Mouse (Mus musculus) neural tube, embryonic 14.5 days (tissue): ENCODE measurements at regions not wholly inside any gene's neighbourhood (a gene's known extent, or its start where the extent isn't known, plus 50 kb on each side); places are given as distances from the start of the nearest gene placed in this dataset.

ENCODE experiments used
- ATAC-seq: fragments of 200-750 bp; cut with Nextera tagmentation; 2 replicates; pipeline ENCODE4 v1.8.0; 2017; ENCODE audit warnings: low read depth, mild to moderate bottlenecking, moderate TSS enrichment, moderate library complexity
- H3K27ac ChIP-seq: fragments of 300-500 bp; sonication (generic); 2 replicates; pipeline ENCODE4 v1.5.1; 2014; ENCODE audit warnings: low read depth, mild to moderate bottlenecking, control low read depth, low read length, moderate library complexity, mixed read lengths
- H3K27me3 ChIP-seq: fragments of 300-500 bp; sonication (generic); 2 replicates; pipeline ENCODE4 v1.6.1; 2014; ENCODE audit warnings: low read length; ENCODE audit not compliant: control insufficient read depth, insufficient read depth
- H3K36me3 ChIP-seq: fragments of 300-500 bp; sonication (generic); 2 replicates; pipeline ENCODE4 v1.6.1; 2014; ENCODE audit warnings: low read length, mixed read lengths; ENCODE audit not compliant: control insufficient read depth, insufficient read depth
- H3K4me1 ChIP-seq: fragments of 300-500 bp; sonication (generic); 2 replicates; pipeline ENCODE4 v1.6.1; 2014; ENCODE audit warnings: low read length; ENCODE audit not compliant: control insufficient read depth, insufficient read depth
- H3K4me2 ChIP-seq: fragments of 300-500 bp; sonication (generic); 2 replicates; pipeline ENCODE4 v1.6.1; 2014; ENCODE audit warnings: mild to moderate bottlenecking, low read depth, low read length, control low read depth
- H3K4me3 ChIP-seq: fragments of 300-500 bp; sonication (generic); 2 replicates; pipeline ENCODE4 v1.5.1; 2014; ENCODE audit warnings: low read depth, low read length, control low read depth, mixed read lengths
- H3K9ac ChIP-seq: fragments of 300-500 bp; sonication (generic); replicated peaks from 2 replicates; pipeline ENCODE4 v1.6.1; 2014; ENCODE audit warnings: low read depth, mild to moderate bottlenecking, control low read depth, low read length, mixed read lengths
- H3K9me3 ChIP-seq: fragments of 300-500 bp; sonication (generic); 2 replicates; pipeline ENCODE4 v1.6.1; 2016; ENCODE audit warnings: low read length; ENCODE audit not compliant: control insufficient read depth
- WGBS: fragments of 180-500 bp; shearing (Covaris S2); extraction: QIAGEN DNeasy Blood & Tissue Kit; methylation state at CpG from one replicate; pipeline ENCODE4 v1.1.7; 2014; 5-methylcytosine and 5-hydroxymethylcytosine counted together

DNA sequence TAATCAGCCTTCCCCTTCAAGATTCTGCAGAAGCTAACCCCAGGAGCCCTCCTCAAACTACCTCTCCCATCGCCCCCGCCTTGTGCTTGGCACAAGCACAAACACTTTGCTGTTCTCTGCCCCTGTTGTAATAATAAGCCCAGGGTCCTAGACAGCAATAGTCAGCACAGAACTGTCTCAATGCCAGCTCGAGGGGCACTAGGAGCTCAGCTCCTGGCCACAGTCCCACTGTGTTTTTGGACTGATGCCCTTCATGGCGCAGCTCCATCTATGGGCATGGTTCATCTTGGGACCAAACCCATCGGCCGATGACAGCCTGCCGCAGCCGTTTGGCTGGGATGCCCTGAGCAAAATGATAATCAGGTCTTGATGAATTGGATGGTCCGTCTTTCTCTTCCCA, 165.5 kb upstream of the Egflam start:
- H3K27me3 ChIP-seq, result no peaks in the 10 kb centered on the region
- ATAC-seq, result peak; percentile 84
- H3K9ac ChIP-seq, result no peak overlapping the region
- WGBS, result 71% methylated on average over 9 of the region's 9 CpGs
- H3K4me2 ChIP-seq, result no peak overlapping the region
- no peak overlapping the region for H3K4me3 ChIP-seq
- H3K27ac ChIP-seq, result no peak overlapping the region
- H3K4me1 ChIP-seq, result no peaks in the 10 kb centered on the region
- no peaks in the 10 kb centered on the region for H3K9me3 ChIP-seq
- no peaks in the 10 kb centered on the region for H3K36me3 ChIP-seq

DNA sequence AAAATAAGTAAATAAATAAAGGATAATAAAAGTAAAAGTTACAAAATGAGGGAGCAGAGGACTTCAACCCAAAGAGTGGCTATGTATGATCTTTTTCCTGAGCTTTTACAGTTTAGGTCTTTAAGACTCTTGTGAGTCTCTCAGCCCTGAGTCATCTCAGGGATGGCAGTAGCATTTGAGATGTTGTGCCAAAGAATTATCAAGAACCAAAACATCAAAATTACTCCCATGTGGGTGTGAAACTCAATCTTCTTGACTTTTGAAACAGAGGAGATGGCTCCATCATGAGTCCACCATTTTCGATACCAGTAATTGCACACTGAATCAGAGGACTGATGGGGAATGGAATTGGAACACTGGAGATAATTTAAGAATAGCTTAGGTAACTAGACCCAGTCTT, 174.0 kb upstream of the Egflam start:
- 91% methylated on average over 1 of the region's 1 CpGs for WGBS
- Histone ChIP-seq H3K4me2 (no peak overlapping the region), H3K27ac (no peak overlapping the region), H3K27me3 (no peaks in the 10 kb centered on the region), H3K36me3 (no peaks in the 10 kb centered on the region), H3K9me3 (no peaks in the 10 kb centered on the region), H3K4me3 (no peak overlapping the region), H3K9ac (no peak overlapping the region), H3K4me1 (no peaks in the 10 kb centered on the region)
- ATAC-seq, result no peak

DNA sequence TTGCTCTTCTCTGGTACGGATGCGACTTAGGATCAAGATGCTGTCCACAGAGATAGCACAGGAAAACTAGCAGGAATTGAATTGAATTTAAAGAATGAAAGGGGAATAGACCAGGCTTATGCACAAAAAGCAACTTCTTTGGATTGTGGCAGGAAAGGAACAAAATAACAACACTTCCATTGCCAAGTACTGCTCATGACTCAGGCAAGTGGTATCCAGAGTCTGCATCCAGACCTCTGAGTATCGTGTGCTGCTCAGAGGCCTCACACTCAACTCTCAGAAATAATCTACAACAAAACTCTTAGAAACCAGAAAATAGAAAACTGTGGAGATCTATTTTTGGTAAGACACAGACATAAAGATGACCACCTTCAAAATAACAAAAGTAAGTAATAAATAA, 176.1 kb upstream of the Egflam start:
- no peak for ATAC-seq
- 93% methylated on average over 3 of the region's 3 CpGs for WGBS
- no peaks in the 10 kb centered on the region for H3K9me3 ChIP-seq
- no peaks in the 10 kb centered on the region for H3K27me3 ChIP-seq
- H3K36me3 ChIP-seq, result no peaks in the 10 kb centered on the region
- H3K9ac ChIP-seq, result no peak overlapping the region
- H3K4me2 ChIP-seq, result no peak overlapping the region
- H3K4me1 ChIP-seq, result no peaks in the 10 kb centered on the region
- H3K4me3 ChIP-seq, result no peak overlapping the region
- no peak overlapping the region for H3K27ac ChIP-seq

DNA sequence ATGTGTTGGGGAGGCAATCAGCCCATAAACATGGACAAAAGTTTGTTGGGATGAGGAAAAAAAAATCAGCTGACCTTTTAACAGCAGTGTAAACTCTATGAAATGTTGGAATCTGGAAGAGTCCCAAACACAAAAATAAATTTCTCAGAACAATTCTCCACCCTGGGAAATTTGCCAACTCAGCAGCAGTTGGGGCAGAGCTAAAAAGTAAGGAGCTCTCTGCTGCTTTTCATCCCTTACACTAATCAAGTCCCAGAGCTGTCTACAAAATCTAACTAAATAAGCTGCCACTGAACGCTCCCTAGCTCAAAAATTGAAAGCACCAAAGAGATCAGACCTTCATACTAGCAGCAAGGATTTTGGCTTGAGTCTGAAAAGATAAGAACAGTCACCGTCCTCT, 176.6 kb upstream of the Egflam start:
- 60% methylated on average over 2 of the region's 2 CpGs for WGBS
- Histone ChIP-seq H3K27me3 (no peaks in the 10 kb centered on the region), H3K9ac (no peak overlapping the region), H3K4me1 (no peaks in the 10 kb centered on the region), H3K9me3 (no peaks in the 10 kb centered on the region), H3K4me3 (no peak overlapping the region), H3K4me2 (no peak overlapping the region), H3K27ac (no peak overlapping the region), H3K36me3 (no peaks in the 10 kb centered on the region)
- ATAC-seq, result no peak

DNA sequence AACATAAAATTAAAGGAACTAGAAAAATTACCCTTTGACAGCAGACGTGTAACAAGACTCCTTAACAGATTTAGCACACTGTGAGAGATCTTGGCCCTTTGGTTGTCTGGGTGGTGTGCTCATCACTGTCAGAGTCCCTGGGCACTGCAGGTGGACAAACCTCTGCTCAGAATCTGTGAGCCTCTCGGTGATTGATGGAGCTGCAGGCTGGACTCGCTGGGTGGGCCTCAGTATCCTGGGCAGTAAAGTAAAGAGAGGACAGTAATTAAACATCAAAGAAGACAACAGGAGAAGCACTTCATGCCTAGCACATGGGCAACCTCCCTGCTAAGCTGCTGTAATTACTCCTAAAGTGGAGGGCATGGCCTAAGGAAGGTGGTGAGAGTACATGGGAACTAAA, 180.2 kb upstream of the Egflam start:
- H3K27ac ChIP-seq, result no peak overlapping the region
- ATAC-seq, result no peak
- no peaks in the 10 kb centered on the region for H3K27me3 ChIP-seq
- H3K9me3 ChIP-seq, result no peaks in the 10 kb centered on the region
- H3K36me3 ChIP-seq, result no peaks in the 10 kb centered on the region
- no peak overlapping the region for H3K4me2 ChIP-seq
- H3K4me1 ChIP-seq, result no peaks in the 10 kb centered on the region
- 17% methylated on average over 3 of the region's 3 CpGs for WGBS
- no peak overlapping the region for H3K4me3 ChIP-seq
- no peak overlapping the region for H3K9ac ChIP-seq

DNA sequence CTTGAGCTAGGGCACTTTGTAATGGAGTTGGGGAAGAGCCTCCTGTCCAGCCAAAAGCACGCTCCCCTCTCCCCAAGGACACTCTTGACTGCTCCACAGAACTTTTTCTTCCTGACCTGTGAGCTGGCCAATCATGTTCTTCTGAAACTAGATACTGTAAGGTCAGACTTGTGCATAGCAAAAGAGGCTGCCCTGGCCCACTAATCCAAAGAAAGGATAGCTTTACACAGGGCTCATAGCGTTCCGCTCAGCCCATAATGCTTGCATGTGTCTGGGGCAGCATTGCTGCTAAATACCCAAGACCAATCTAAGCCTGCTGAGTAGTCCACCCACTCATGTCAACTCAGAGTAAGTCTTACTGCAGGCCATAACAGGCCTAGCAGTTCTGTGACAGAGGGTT, 189.0 kb upstream of the Egflam start:
- no peak overlapping the region for H3K27ac ChIP-seq
- no peak overlapping the region for H3K9ac ChIP-seq
- H3K9me3 ChIP-seq, result no peaks in the 10 kb centered on the region
- no peaks in the 10 kb centered on the region for H3K4me1 ChIP-seq
- H3K27me3 ChIP-seq, result no peaks in the 10 kb centered on the region
- no peak overlapping the region for H3K4me3 ChIP-seq
- no peak overlapping the region for H3K4me2 ChIP-seq
- no peaks in the 10 kb centered on the region for H3K36me3 ChIP-seq
- no peak for ATAC-seq
- 82% methylated on average over 3 of the region's 3 CpGs for WGBS

DNA sequence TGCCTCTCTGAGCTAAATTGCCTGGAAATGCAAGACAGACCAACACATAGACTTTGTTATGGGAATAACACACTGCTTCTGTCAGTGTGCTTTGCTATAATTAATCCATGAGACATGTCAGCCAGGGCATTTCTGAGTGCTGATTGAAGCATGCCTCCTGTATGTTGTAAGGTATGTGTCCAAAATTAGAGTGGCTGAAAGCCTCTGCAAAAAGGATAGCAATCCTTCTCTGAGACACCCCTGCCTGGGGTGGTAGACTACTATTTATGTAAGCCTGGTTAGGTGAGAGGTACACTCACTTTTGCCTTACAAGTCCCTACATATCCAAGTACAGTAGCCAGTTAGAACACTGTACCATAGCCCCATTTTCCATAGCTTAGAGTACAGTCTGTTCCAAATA, 193.3 kb upstream of the Egflam start:
- Histone ChIP-seq H3K4me2 (no peak overlapping the region), H3K9ac (no peak overlapping the region), H3K4me1 (no peaks in the 10 kb centered on the region), H3K4me3 (no peak overlapping the region), H3K36me3 (no peaks in the 10 kb centered on the region), H3K27ac (no peak overlapping the region), H3K27me3 (no peaks in the 10 kb centered on the region), H3K9me3 (no peaks in the 10 kb centered on the region)
- ATAC-seq, result no peak

GRCm38 (mm10) chr15:7597335-7597734, 199.1 kb upstream of the Egflam start:
- Histone ChIP-seq H3K9ac (no peak overlapping the region), H3K36me3 (no peaks in the 10 kb centered on the region), H3K27ac (no peak overlapping the region), H3K4me3 (no peak overlapping the region), H3K27me3 (no peaks in the 10 kb centered on the region), H3K4me2 (no peak overlapping the region), H3K9me3 (no peaks in the 10 kb centered on the region), H3K4me1 (no peaks in the 10 kb centered on the region)
- ATAC-seq, result no peak
- 82% methylated on average over 4 of the region's 4 CpGs for WGBS

GRCm38 (mm10) chr15:7597805-7598204, 199.6 kb upstream of the Egflam start:
- H3K4me2 ChIP-seq, result no peak overlapping the region
- ATAC-seq, result no peak
- H3K9ac ChIP-seq, result no peak overlapping the region
- no peak overlapping the region for H3K4me3 ChIP-seq
- no peaks in the 10 kb centered on the region for H3K4me1 ChIP-seq
- H3K27me3 ChIP-seq, result no peaks in the 10 kb centered on the region
- no peaks in the 10 kb centered on the region for H3K36me3 ChIP-seq
- no peaks in the 10 kb centered on the region for H3K9me3 ChIP-seq
- no peak overlapping the region for H3K27ac ChIP-seq

DNA sequence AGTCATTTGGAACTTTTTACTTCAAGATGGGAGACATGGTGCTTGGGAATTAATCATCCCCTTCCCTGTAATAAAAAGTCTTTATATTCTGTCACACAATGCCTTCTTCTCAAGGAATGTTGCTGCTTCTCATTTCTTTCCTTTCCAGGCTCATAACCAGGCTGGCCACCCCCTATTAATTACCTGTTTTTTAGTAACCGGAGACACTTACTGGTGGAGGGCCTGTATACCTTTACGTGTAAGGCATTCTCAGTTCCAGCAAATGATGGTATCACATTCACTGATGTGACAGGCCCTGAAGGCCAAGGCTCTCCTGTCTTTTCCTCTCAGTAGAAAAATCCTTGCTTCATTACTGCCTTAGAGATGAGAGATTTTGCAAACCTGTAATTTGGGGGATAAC, 203.3 kb upstream of the Egflam start:
- no peaks in the 10 kb centered on the region for H3K36me3 ChIP-seq
- H3K9me3 ChIP-seq, result no peaks in the 10 kb centered on the region
- ATAC-seq, result no peak
- H3K4me1 ChIP-seq, result no peaks in the 10 kb centered on the region
- H3K4me2 ChIP-seq, result no peak overlapping the region
- H3K4me3 ChIP-seq, result no peak overlapping the region
- H3K27ac ChIP-seq, result no peak overlapping the region
- no peak overlapping the region for H3K9ac ChIP-seq
- WGBS, result 91% methylated on average over 2 of the region's 2 CpGs
- no peaks in the 10 kb centered on the region for H3K27me3 ChIP-seq
